Mouse (Mus musculus): ENCODE results near the gene Epha7.

- TF ChIP-seq CTCF (IDR thresholded peaks at IDR 0.05) (no peak), EP300 (IDR thresholded peaks at IDR 0.05) (no peak)
Observed at GRCm38 (mm10) chr4:28871615-28872014, 58.7 kb downstream of the Epha7 start.

Measured in lung, postnatal 0 days (tissue).